Mouse (Mus musculus): Measurements from ENCODE around the gene Golga4. TPM values are rescaled to one million over a fixed set of nuclear protein-coding genes. Genes with fewer than 3 reads are reported as not detected.

Golga4 gene
- polyA plus RNA-seq, 1 experiment: 23.1 TPM

- no peak overlapping the region for H3K27ac ChIP-seq (ENCODE audit: insufficient read depth, low read depth, low read length)
- TF ChIP-seq POLR2A (IDR thresholded peaks at IDR 0.05; ENCODE audit: low read depth, low read length) (no peak), CTCF (conservative IDR thresholded peaks at IDR 0.05; ENCODE audit: insufficient read depth, insufficient read length, low read depth, low read length) (no peak)
- no peak for DNase-seq
- WGBS: 87% methylated on average over 5 of the region's 5 CpGs
- H3K27me3 ChIP-seq (replicated peaks; ENCODE audit: control insufficient read depth, insufficient read depth, low read length): no peaks in the 10 kb centered on the region
- no peak overlapping the region for H3K4me3 ChIP-seq (ENCODE audit: insufficient read depth, low read depth, low read length)
- H3K36me3 ChIP-seq (ENCODE audit: control insufficient read depth, insufficient read depth, low read length): peaks cover 5% of the 10 kb centered on the region
- no peaks in the 10 kb centered on the region for H3K4me1 ChIP-seq (ENCODE audit: control insufficient read depth, insufficient read depth, low read length)
These were observed 68.8 kb downstream of the Golga4 start for GRCm38 (mm10) chr9:118574911-118575310.

- Histone ChIP-seq H3K36me3 (ENCODE audit: control insufficient read depth, insufficient read depth, low read length) (peaks cover 2% of the 10 kb centered on the region), H3K4me1 (ENCODE audit: control insufficient read depth, insufficient read depth, low read length) (no peaks in the 10 kb centered on the region), H3K4me3 (ENCODE audit: insufficient read depth, low read depth, low read length) (no peak overlapping the region), H3K27me3 (replicated peaks; ENCODE audit: control insufficient read depth, insufficient read depth, low read length) (no peaks in the 10 kb centered on the region), H3K27ac (ENCODE audit: insufficient read depth, low read depth, low read length) (no peak overlapping the region)
- WGBS: 81% methylated on average over 6 of the region's 6 CpGs
- DNase-seq: no peak
- TF ChIP-seq POLR2A (IDR thresholded peaks at IDR 0.05; ENCODE audit: low read depth, low read length): no peak
- no peak for TF ChIP-seq CTCF (conservative IDR thresholded peaks at IDR 0.05; ENCODE audit: insufficient read depth, insufficient read length, low read depth, low read length)
These were observed 74.3 kb downstream of the Golga4 start for GRCm38 (mm10) chr9:118580371-118580770.

GRCm38 (mm10) chr9:118582757-118583156, 76.7 kb downstream of the Golga4 start:
- H3K4me1 ChIP-seq (ENCODE audit: control insufficient read depth, insufficient read depth, low read length): no peaks in the 10 kb centered on the region
- H3K4me3 ChIP-seq (ENCODE audit: insufficient read depth, low read depth, low read length): no peak overlapping the region
- DNase-seq: no peak
- no peak for TF ChIP-seq POLR2A (IDR thresholded peaks at IDR 0.05; ENCODE audit: low read depth, low read length)
- TF ChIP-seq CTCF (conservative IDR thresholded peaks at IDR 0.05; ENCODE audit: insufficient read depth, insufficient read length, low read depth, low read length): no peak
- WGBS: 53% methylated on average over 6 of the region's 6 CpGs
- H3K27me3 ChIP-seq (replicated peaks; ENCODE audit: control insufficient read depth, insufficient read depth, low read length): no peaks in the 10 kb centered on the region
- H3K36me3 ChIP-seq (ENCODE audit: control insufficient read depth, insufficient read depth, low read length): peaks cover 2% of the 10 kb centered on the region; the same call in 1 of the 2 replicates
- H3K27ac ChIP-seq (ENCODE audit: insufficient read depth, low read depth, low read length): no peak overlapping the region

GRCm38 (mm10) chr9:118584838-118585237, 78.8 kb downstream of the Golga4 start:
- Histone ChIP-seq H3K36me3 (ENCODE audit: control insufficient read depth, insufficient read depth, low read length) (peaks cover 2% of the 10 kb centered on the region; the same call in 1 of the 2 replicates), H3K27ac (ENCODE audit: insufficient read depth, low read depth, low read length) (no peak overlapping the region), H3K4me3 (ENCODE audit: insufficient read depth, low read depth, low read length) (no peak overlapping the region), H3K27me3 (replicated peaks; ENCODE audit: control insufficient read depth, insufficient read depth, low read length) (no peaks in the 10 kb centered on the region), H3K4me1 (ENCODE audit: control insufficient read depth, insufficient read depth, low read length) (no peaks in the 10 kb centered on the region)
- 83% methylated on average over 1 of the region's 1 CpGs for WGBS
- TF ChIP-seq CTCF (conservative IDR thresholded peaks at IDR 0.05; ENCODE audit: insufficient read depth, insufficient read length, low read depth, low read length) (no peak), POLR2A (IDR thresholded peaks at IDR 0.05; ENCODE audit: low read depth, low read length) (no peak)
- no peak for DNase-seq

GRCm38 (mm10) chr9:118585998-118586397, 79.9 kb downstream of the Golga4 start:
- Histone ChIP-seq H3K4me3 (ENCODE audit: insufficient read depth, low read depth, low read length) (no peak overlapping the region), H3K4me1 (ENCODE audit: control insufficient read depth, insufficient read depth, low read length) (no peaks in the 10 kb centered on the region), H3K36me3 (ENCODE audit: control insufficient read depth, insufficient read depth, low read length) (peaks cover 2% of the 10 kb centered on the region; the same call in 1 of the 2 replicates), H3K27ac (ENCODE audit: insufficient read depth, low read depth, low read length) (no peak overlapping the region), H3K27me3 (replicated peaks; ENCODE audit: control insufficient read depth, insufficient read depth, low read length) (no peaks in the 10 kb centered on the region)
- WGBS: 77% methylated on average over 6 of the region's 6 CpGs
- no peak for DNase-seq
- TF ChIP-seq CTCF (conservative IDR thresholded peaks at IDR 0.05; ENCODE audit: insufficient read depth, insufficient read length, low read depth, low read length): no peak
- TF ChIP-seq POLR2A (IDR thresholded peaks at IDR 0.05; ENCODE audit: low read depth, low read length): no peak

- no peaks in the 10 kb centered on the region for H3K4me1 ChIP-seq (ENCODE audit: control insufficient read depth, insufficient read depth, low read length)
These were observed 81.0 kb downstream of the Golga4 start for GRCm38 (mm10) chr9:118587115-118587514.

GRCm38 (mm10) chr9:118589249-118589648, 83.2 kb downstream of the Golga4 start:
- no peak overlapping the region for H3K27ac ChIP-seq (ENCODE audit: insufficient read depth, low read depth, low read length)
- WGBS: 23% methylated on average over 3 of the region's 3 CpGs
- TF ChIP-seq POLR2A (IDR thresholded peaks at IDR 0.05; ENCODE audit: low read depth, low read length) (no peak), CTCF (conservative IDR thresholded peaks at IDR 0.05; ENCODE audit: insufficient read depth, insufficient read length, low read depth, low read length) (peak; percentile 57)
- DNase-seq: peak; percentile 17
- no peak overlapping the region for H3K4me3 ChIP-seq (ENCODE audit: insufficient read depth, low read depth, low read length)
- H3K36me3 ChIP-seq (ENCODE audit: control insufficient read depth, insufficient read depth, low read length): no peaks in the 10 kb centered on the region
- no peaks in the 10 kb centered on the region for H3K4me1 ChIP-seq (ENCODE audit: control insufficient read depth, insufficient read depth, low read length)
- no peaks in the 10 kb centered on the region for H3K27me3 ChIP-seq (replicated peaks; ENCODE audit: control insufficient read depth, insufficient read depth, low read length)

More at GRCm38 (mm10) chr9:118587115-118587514, 81.0 kb downstream of the Golga4 start:
- TF ChIP-seq POLR2A (IDR thresholded peaks at IDR 0.05; ENCODE audit: low read depth, low read length): no peak
- TF ChIP-seq CTCF (conservative IDR thresholded peaks at IDR 0.05; ENCODE audit: insufficient read depth, insufficient read length, low read depth, low read length): no peak
- no peaks in the 10 kb centered on the region for H3K27me3 ChIP-seq (replicated peaks; ENCODE audit: control insufficient read depth, insufficient read depth, low read length)
- H3K27ac ChIP-seq (ENCODE audit: insufficient read depth, low read depth, low read length): no peak overlapping the region
- 44% methylated on average over 4 of the region's 4 CpGs for WGBS
- DNase-seq: peak; percentile 14
- no peaks in the 10 kb centered on the region; the same call in 1 of the 2 replicates for H3K36me3 ChIP-seq (ENCODE audit: control insufficient read depth, insufficient read depth, low read length)
- H3K4me3 ChIP-seq (ENCODE audit: insufficient read depth, low read depth, low read length): no peak overlapping the region

Measured in kidney, adult 2 months (tissue).